Mouse (Mus musculus): ENCODE measurements around the gene Krtap19-2.

Gene Krtap19-2

DNA sequence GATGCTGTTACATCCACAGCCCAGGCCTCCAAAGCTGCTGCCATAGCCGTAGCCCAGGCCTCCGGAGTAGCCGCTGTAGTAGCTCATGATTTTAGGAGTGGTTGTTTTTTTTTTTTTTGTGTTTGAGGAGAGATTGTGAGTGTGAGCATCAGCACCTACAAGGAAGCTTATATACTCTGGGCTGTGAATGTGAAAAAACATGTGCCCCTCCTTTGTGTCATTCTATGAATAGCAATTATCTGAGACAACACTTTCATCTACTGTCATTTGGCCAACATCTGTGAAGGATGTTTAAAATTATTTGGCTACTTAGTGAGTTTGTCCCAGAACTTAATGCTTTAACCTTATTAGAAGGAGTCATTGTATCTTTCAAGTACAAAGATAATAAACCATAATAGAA lies at the start of gene Krtap19-2:
Krtap19-2 (minus strand) TSS at position 101 of the 400 bp plus-strand sequence.
- DNase-seq (ENCODE audit: low spot score in 2 of 2) = no peak

DNA sequence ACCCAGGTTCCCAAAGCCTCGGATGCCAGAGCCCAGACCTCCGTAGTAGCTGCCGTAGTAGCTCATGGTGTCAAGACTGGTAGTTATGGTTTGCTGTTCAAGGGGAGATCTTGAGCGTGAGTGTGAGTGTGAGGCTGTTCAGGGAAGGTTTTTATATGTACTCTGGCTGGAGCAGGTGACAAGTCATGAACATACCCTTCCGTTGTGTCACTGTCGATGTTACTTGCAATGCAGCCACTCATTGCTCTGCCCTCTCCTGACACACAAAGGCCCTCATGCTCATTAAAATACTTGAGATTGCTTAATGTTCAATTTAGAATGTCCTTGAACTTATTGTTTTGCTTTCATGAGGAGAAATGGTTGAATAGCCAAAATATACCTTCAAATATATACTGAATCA lies 22.3 kb upstream of the Krtap19-2 start, which contains the start of gene Krtap19-5:
Krtap19-5 (minus strand) TSS at position 101 of the 400 bp plus-strand sequence.
- DNase-seq (ENCODE audit: low spot score in 2 of 2) = no peak

DNA sequence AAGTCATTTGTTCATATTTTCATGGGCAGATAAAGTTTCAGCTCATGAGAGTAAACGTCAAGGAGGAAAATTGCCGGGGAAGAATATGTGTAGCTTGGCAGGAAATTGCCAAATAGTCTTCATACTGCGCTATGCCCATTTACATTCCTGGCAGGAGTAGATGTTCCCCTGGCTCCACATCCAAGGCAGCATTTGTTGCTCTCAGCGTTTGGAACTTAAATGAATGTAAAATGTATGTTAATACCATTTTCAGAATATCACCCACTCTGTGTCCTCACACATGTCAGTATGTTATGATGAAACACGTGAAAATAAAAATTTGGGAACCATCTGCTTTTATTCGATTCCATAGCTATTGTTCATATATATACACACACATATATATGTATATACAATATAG lies 12.8 kb upstream of the Krtap19-2 start:
- DNase-seq (ENCODE audit: low spot score in 2 of 2) = no peak

DNA sequence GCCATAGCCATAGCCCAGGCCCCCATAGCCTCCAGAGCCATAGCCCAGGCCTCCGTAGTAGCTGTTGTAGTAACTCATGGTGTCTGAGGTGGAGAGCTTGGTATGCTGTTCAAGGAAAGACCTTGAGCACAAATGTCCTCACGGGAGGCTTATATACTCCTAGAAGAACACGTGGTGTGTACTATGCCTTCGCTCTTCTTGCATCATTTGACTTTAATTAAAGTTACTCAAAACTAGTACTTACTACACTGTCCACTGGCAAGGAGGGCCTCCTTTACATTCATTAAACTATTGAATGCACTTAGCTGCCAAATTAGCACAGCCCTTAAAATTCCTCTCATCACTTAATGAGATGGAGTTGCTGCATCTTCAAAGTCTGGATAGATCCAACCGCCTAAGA lies 10.9 kb upstream of the Krtap19-2 start, which contains the start of gene Krtap19-4:
Krtap19-4 (minus strand) TSS at position 101 of the 400 bp plus-strand sequence.
- DNase-seq (ENCODE audit: low spot score in 2 of 2) = no peak

DNA sequence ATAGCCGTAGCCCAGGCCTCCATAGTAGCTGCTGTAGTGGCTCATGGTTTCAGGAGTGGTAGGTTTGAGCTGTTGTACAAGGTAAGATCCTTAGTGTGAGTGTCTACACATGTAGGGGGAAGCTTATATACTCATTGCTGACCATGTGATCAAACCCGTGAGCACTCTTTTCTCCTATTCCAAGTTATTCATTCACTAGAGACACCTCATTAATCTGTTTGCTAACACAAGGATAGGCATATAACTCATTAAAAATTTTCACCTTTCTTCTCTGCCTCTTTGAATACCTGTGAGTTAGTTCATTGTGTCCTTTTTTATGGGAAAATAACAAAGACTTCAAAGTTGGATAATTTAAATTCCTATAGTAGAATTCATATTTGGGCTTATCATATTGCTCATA lies 3.9 kb upstream of the Krtap19-2 start, which contains the start of gene Krtap19-3:
Krtap19-3 (minus strand) TSS at position 101 of the 400 bp plus-strand sequence.
- DNase-seq (ENCODE audit: low spot score in 2 of 2) = no peak

DNA sequence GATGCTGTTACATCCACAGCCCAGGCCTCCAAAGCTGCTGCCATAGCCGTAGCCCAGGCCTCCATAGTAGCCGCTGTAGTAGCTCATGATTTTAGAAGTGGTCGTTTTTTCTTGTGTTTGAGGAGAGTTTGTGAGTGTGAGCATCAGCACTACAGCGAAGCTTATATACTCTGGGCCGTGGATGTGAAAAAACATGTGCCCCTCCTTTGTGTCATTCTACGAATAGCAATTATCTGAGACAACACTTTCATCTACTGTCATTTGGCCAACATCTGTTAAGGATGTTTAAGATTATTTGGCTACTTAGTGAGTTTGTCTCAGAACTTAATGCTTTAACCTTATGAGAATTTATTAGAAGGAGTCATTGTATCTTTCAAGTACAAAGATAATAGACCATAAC lies 4.8 kb downstream of the Krtap19-2 start, which contains the start of gene Krtap19-1:
Krtap19-1 (minus strand) TSS at position 101 of the 400 bp plus-strand sequence.
- no peak for DNase-seq (ENCODE audit: low spot score in 2 of 2)

DNA sequence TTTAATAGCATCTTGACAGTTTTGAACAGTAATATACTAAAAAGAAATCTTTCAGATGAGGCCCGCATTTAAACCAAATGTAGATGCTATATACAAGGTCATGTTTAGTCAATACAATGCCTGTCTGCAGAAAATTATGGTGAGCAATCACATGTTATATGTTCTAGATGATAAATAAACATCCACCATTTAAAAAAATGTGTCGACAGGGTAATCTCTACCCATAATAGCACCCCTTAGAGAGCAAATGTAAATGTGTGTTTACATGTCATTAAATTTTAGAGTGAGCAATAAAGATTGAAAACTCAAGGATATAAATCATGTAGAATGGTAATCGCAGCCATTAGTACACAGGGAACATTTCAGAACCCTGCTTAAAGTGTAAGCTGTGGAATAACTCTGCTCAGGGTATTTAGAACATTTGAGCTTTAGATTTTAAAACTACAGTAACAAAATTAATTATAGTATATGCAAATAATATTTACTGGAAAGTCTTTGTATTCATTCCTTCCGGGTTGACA lies 9.1 kb downstream of the Krtap19-2 start:
- no peak for DNase-seq (ENCODE audit: low spot score in 2 of 2)

DNA sequence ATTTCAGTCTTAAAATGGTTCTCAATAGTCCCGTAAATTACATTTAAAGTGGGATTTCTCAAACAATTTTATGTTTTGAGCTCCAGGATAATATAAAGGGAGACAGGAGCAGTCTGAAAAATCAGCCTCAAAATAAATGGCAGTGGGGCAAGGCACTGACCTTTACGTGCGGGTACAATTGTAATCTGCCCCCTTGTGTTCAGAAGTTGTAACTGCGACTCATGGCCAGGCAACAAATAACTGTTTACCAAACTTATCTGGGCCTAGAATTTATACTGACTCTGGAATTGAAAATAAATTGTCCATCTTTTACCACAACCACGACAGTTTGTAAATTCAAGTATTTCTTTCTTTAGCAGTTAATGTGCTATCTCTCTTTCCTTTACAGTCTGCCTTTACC lies 22.6 kb downstream of the Krtap19-2 start:
- DNase-seq (ENCODE audit: low spot score in 2 of 2) = no peak

DNA sequence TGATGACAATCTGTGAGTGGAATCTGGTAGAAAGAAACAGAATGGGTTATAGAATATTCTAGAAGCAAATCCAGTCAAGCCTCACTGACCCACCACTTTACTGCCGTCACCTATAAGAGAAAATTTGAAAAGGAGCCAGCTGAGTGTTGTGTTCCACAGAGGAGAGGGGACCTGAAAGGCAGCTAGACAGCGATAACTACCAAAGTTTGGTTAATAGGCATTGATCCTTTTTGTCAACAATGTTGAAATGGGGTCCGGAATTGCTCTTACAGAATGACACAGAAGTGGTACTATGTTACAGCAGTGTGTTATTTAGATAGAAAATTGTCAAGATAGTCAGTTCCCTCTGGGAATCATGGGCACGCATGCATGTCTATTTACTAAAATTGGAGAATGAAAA lies 25.5 kb downstream of the Krtap19-2 start:
- DNase-seq (ENCODE audit: low spot score in 2 of 2) = no peak

DNA sequence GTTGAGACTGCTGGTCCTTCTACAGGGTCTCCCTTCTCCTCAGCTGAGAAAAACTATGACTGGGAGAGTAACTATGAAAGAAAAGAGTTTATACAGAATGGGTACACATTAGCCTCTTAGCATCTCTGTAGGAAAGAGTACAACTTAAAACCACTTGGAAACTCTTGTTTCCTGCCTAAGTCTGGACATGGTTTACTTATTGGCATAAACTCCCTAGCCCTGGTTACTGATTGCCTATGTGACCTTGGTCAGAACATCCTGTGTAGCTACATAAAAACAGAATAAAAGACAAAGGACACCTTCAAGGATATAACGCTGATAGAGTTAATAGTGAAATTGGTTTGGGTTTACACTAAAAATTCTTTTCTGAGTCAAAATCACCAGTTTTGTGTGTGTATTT lies 26.7 kb downstream of the Krtap19-2 start:
- no peak for DNase-seq (ENCODE audit: low spot score in 2 of 2)

DNA sequence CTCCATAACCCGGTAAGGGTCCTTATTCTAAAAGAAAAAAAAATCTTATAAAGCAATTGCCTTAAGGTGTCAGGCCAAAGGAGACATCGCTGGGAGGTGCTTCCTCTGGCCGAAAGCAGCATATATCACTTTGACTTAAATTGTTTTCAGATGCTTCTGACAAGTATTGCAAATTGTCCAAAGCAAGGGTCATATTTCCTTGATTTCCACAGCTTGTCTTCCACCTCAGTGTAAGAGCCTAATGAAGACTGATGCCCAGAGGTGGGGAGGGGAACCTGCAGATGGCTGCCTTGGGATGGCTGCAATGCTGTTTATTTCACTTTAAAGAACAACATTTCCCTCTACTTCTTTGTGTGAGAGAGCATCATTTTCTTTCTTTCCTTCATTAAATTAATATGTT lies 47.1 kb downstream of the Krtap19-2 start:
- DNase-seq (ENCODE audit: low spot score in 2 of 2) = no peak

DNA sequence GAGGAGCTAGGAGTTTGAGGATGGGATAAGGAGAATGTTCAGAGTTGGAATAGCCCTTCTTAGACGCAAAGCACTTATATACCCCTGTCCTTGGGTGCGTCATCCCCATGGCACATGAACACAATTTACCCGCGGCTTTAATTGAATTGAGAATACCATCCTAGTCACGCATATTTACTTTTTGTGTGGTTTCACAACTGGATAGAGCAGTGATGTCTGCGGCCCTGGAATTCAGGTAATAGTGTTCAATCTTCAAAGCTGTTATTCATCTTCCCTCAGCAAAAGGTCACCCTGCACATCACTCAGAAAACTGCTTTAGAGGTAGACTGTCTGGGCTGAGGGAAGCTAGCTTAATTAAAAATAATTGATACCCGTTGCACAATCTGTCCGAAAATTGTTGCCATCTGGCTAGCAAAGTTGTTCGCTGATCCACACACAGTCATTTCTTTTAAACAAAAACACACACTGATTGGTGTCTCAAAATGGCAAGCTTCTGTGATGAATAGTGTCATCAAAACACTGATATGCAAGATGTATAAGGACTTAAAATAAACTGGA lies 47.9 kb downstream of the Krtap19-2 start, which contains the start of gene Krtap14:
Krtap14 (minus strand) TSS at position 51 of the 558 bp plus-strand sequence.
- DNase-seq (ENCODE audit: low spot score in 2 of 2) = no peak

DNA sequence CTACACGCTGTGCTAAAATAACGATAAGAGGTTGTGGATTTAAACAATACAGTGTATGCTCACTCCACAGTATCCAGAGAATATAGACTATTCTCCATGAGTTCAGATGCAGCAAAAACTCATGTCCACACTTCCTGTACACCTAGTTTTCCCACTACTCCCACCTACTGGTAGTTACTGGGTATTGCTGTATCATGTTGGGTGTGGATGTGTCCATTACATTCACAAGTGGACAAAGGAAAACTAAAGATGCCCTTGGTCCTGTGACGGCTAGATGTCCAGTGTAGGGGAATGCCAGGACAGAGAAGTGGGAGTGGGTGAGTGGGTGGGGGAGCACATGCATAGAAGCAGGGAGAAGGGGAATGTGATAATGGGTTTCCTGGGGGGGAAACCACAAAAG lies 50.3 kb downstream of the Krtap19-2 start:
- no peak for DNase-seq (ENCODE audit: low spot score in 2 of 2)

All from spleen, postnatal 4 days (tissue).